Mouse (Mus musculus): ENCODE data around the gene Mydgf. TPM values are rescaled to one million over a fixed set of nuclear protein-coding genes. Genes with fewer than 3 reads are reported as not detected.

The Mydgf gene
- total and polyA plus RNA-seq, 3 experiments, result 61.1 to 101 (median 85.5) TPM

- dilution Hi-C loops (cut with MboI; ENCODE audit: extremely low pct_ligation_motif_present, extremely low pct_unique_long_range_greater_than_20kb, low sequenced_read_pairs), result no loop called here
- no peaks in the 10 kb centered on the region for H3K79me2 ChIP-seq (replicated peaks; ENCODE audit: control insufficient read depth, extremely low read depth, insufficient read depth, poor library complexity, severe bottlenecking)
- H3K4me1 ChIP-seq (ENCODE audit: control insufficient read depth in 1 of 2, insufficient read depth in 2 of 2), result peaks cover 4 to 38% of the 10 kb centered on the region in 2 experiments; a peak in 3 of 4 replicates
- DNase-seq (ENCODE audit: extremely low read depth), result no peak
- in situ Hi-C loops (cut with MboI; ENCODE audit: low pct_ligation_motif_present, low pct_unique_long_range_greater_than_20kb, low sequenced_read_pairs), result loop anchor here (5.0 kb wide), 1 partner anchor 36 kb away; no protein-coding TSS in a partner anchor
- no peak overlapping the region for H3K9ac ChIP-seq (ENCODE audit: insufficient read depth, low read depth)
- H3K4me3 ChIP-seq (replicated peaks in 1 of 3; ENCODE audit: low read depth in 2 of 3, low read length in 2 of 3, poor library complexity in 1 of 3), result no peak overlapping the region
- H3K27me3 ChIP-seq (replicated peaks), result peaks cover 26% of the 10 kb centered on the region
- TF ChIP-seq USF2 (conservative IDR thresholded peaks at IDR 0.05; ENCODE audit: low read depth, low read length) (no peak), JUN (IDR thresholded peaks at IDR 0.05; ENCODE audit: insufficient read depth, low read depth, low read length) (no peak), E2F4 (IDR thresholded peaks at IDR 0.05; ENCODE audit: insufficient replicate concordance, low read depth, low read length) (no peak), CTCF (conservative IDR thresholded peaks at IDR 0.05 in 1 of 2, IDR thresholded peaks at IDR 0.05 in 1 of 2; ENCODE audit: low read depth in 2 of 2, low read length in 2 of 2) (no peak), UBTF (IDR thresholded peaks at IDR 0.05; ENCODE audit: low read depth, low read length) (no peak), USF1 (IDR thresholded peaks at IDR 0.05; ENCODE audit: low read depth, low read length) (no peak), SMC3 (IDR thresholded peaks at IDR 0.05; ENCODE audit: low read depth, low read length) (no peak)
- no peak overlapping the region for H3K4me2 ChIP-seq (ENCODE audit: insufficient read depth, low read depth, poor library complexity, severe bottlenecking)
- H3K9me3 ChIP-seq (replicated peaks; ENCODE audit: low read length), result no peaks in the 10 kb centered on the region
- no peaks in the 10 kb centered on the region for H3K36me3 ChIP-seq (replicated peaks in 1 of 2; ENCODE audit: control insufficient read depth in 1 of 2, insufficient read depth in 1 of 2, low read length in 1 of 2)
- H3K27ac ChIP-seq (ENCODE audit: insufficient read depth, low read depth), result no peak overlapping the region
Observed at GRCm38 (mm10) chr17:56163523-56164102, 20.1 kb downstream of the Mydgf start.

GRCm38 (mm10) chr17:56162231-56162774 lies 21.4 kb downstream of the Mydgf start, which contains the start of gene Tnfaip8l1:
Gene Tnfaip8l1, plus strand, starts transcription at chr17:56162477.
- H3K9me3 ChIP-seq (replicated peaks; ENCODE audit: low read length), result no peaks in the 10 kb centered on the region
- peaks cover 4 to 35% of the 10 kb centered on the region in 2 experiments; a peak in 3 of 4 replicates for H3K4me1 ChIP-seq (ENCODE audit: control insufficient read depth in 1 of 2, insufficient read depth in 2 of 2)
- H3K9ac ChIP-seq (ENCODE audit: insufficient read depth, low read depth), result peak within 1 kb of the TSS; percentile 75
- DNase-seq (ENCODE audit: extremely low read depth), result peak; percentile 91
- peaks cover 39% of the 10 kb centered on the region for H3K27me3 ChIP-seq (replicated peaks)
- H3K4me2 ChIP-seq (ENCODE audit: insufficient read depth, low read depth, poor library complexity, severe bottlenecking), result peak within 1 kb of the TSS; percentile 92
- no peaks in the 10 kb centered on the region for H3K36me3 ChIP-seq (replicated peaks in 1 of 2; ENCODE audit: control insufficient read depth in 1 of 2, insufficient read depth in 1 of 2, low read length in 1 of 2)
- H3K79me2 ChIP-seq (replicated peaks; ENCODE audit: control insufficient read depth, extremely low read depth, insufficient read depth, poor library complexity, severe bottlenecking), result no peaks in the 10 kb centered on the region
- peak within 1 kb of the TSS; percentile 46 to 69 (median 67) for H3K4me3 ChIP-seq (replicated peaks in 1 of 3; ENCODE audit: low read depth in 2 of 3, low read length in 2 of 3, poor library complexity in 1 of 3)
- TF ChIP-seq ZMIZ1 (IDR thresholded peaks at IDR 0.05; ENCODE audit: low read depth, low read length) (no peak), NELFE (IDR thresholded peaks at IDR 0.05; ENCODE audit: low read depth, low read length) (peak; percentile 50; the same call in 1 of the 2 replicates), POLR2A (IDR thresholded peaks at IDR 0.05; ENCODE audit: low read depth, low read length) (peak; percentile 64), TCF12 (IDR thresholded peaks at IDR 0.05; ENCODE audit: low read depth, low read length) (0 out of 2 replicates have a peak, but pooled peaks have one; percentile 7), ELF1 (IDR thresholded peaks at IDR 0.05; ENCODE audit: low read depth, low read length) (peak; percentile 31; the same call in 1 of the 2 replicates), MAX (IDR thresholded peaks at IDR 0.05; ENCODE audit: low read length) (0 out of 2 replicates have a peak, but pooled peaks have one; percentile 20), MXI1 (IDR thresholded peaks at IDR 0.05; ENCODE audit: low read depth, low read length) (peak; percentile 50; the same call in 1 of the 2 replicates), NRF1 (IDR thresholded peaks at IDR 0.05; ENCODE audit: low read depth, low read length) (peak; percentile 47; the same call in 1 of the 2 replicates), IRF4 (IDR thresholded peaks at IDR 0.05; ENCODE audit: low read depth, low read length) (no peak), SIN3A (IDR thresholded peaks at IDR 0.05; ENCODE audit: low read length) (peak; percentile 31; the same call in 1 of the 2 replicates), E2F4 (IDR thresholded peaks at IDR 0.05; ENCODE audit: insufficient replicate concordance, low read depth, low read length) (0 out of 2 replicates have a peak, but pooled peaks have one; percentile 53), SMC3 (IDR thresholded peaks at IDR 0.05; ENCODE audit: low read depth, low read length) (no peak)
- no peak within 1 kb of the TSS for H3K27ac ChIP-seq (ENCODE audit: insufficient read depth, low read depth)
- in situ Hi-C loops (cut with MboI; ENCODE audit: low pct_ligation_motif_present, low pct_unique_long_range_greater_than_20kb, low sequenced_read_pairs) (loop anchor here (5.0 kb wide), 1 partner anchor 35 kb away; no protein-coding TSS in a partner anchor), dilution Hi-C loops (cut with MboI; ENCODE audit: extremely low pct_ligation_motif_present, extremely low pct_unique_long_range_greater_than_20kb, low sequenced_read_pairs) (no loop called here)

Data from CH12.LX (cell line).